Mouse (Mus musculus) hindbrain, postnatal 0 days (tissue): ENCODE measurements at regions not wholly inside any gene's neighbourhood (a gene's known extent, or its start where the extent isn't known, plus 50 kb on each side); places are given as distances from the start of the nearest gene placed in this dataset.

Experiments used
- ATAC-seq: fragments of 200-750 bp; cut with Nextera tagmentation; 2 replicates; pipeline ENCODE4 v1.8.0; 2017; ENCODE audit warnings: mild to moderate bottlenecking, moderate TSS enrichment, moderate library complexity
- DNase-seq: peaks from one replicate; pipeline ENCODE4 v3.0.0-alpha.2; 2015; ENCODE audit warnings: low spot score
- H3K27ac ChIP-seq: fragments of 300-500 bp; sonication (generic); 2 replicates; pipeline ENCODE4 v1.5.1; 2014; ENCODE audit warnings: mild to moderate bottlenecking
- H3K27me3 ChIP-seq: fragments of 300-500 bp; sonication (generic); 2 replicates; pipeline ENCODE4 v1.6.1; 2014; ENCODE audit warnings: low read length, mixed read lengths; ENCODE audit not compliant: insufficient read depth
- H3K36me3 ChIP-seq: fragments of 300-500 bp; sonication (generic); 2 replicates; pipeline ENCODE4 v1.6.1; 2014; ENCODE audit warnings: low read length, mixed read lengths; ENCODE audit not compliant: insufficient read depth
- H3K4me1 ChIP-seq: fragments of 300-500 bp; sonication (generic); 2 replicates; pipeline ENCODE4 v1.6.1; 2014; ENCODE audit warnings: antibody characterized with exemption, low read length, mixed read lengths; ENCODE audit not compliant: insufficient read depth
- H3K4me2 ChIP-seq: fragments of 300-500 bp; sonication (generic); 2 replicates; pipeline ENCODE4 v1.6.1; 2014; ENCODE audit warnings: low read depth, mild to moderate bottlenecking, low read length, moderate library complexity, mixed read lengths
- H3K4me3 ChIP-seq: fragments of 300-500 bp; sonication (generic); 2 replicates; pipeline ENCODE4 v1.5.1; 2014; ENCODE audit warnings: low read length
- H3K9ac ChIP-seq: fragments of 300-500 bp; sonication (generic); replicated peaks from 2 replicates; pipeline ENCODE4 v1.6.1; 2014; ENCODE audit warnings: mild to moderate bottlenecking, low read length, moderate library complexity, mixed read lengths
- H3K9me3 ChIP-seq: fragments of 300-500 bp; sonication (generic); 2 replicates; pipeline ENCODE4 v1.6.1; 2016; ENCODE audit warnings: low read length, mixed read lengths
- CTCF ChIP-seq: IDR thresholded peaks from 2 replicates; pipeline ENCODE4 v1.5.1; 2016; ENCODE audit warnings: antibody characterized with exemption, control low read depth, low read depth
- WGBS: fragments of 180-500 bp; shearing (Covaris S2); extraction: QIAGEN DNeasy Blood & Tissue Kit; methylation state at CpG from one replicate; pipeline ENCODE4 v1.1.7; 2014; 5-methylcytosine and 5-hydroxymethylcytosine counted together

- Histone ChIP-seq H3K27ac (no peak overlapping the region), H3K4me2 (no peak overlapping the region), H3K27me3 (no peaks in the 10 kb centered on the region), H3K9me3 (no peaks in the 10 kb centered on the region), H3K36me3 (no peaks in the 10 kb centered on the region), H3K4me3 (no peak overlapping the region), H3K4me1 (no peaks in the 10 kb centered on the region; the same call in 1 of the 2 replicates), H3K9ac (no peak overlapping the region)
- no peak for TF ChIP-seq CTCF
- DNase-seq (no peak), ATAC-seq (no peak)
- WGBS: 66% methylated on average over 6 of the region's 6 CpGs
Measured at GRCm38 (mm10) chr12:79913898-79914297, 198.9 kb downstream of the Zfp36l1 start.

- Histone ChIP-seq H3K36me3 (no peaks in the 10 kb centered on the region), H3K4me3 (no peak overlapping the region), H3K9me3 (no peaks in the 10 kb centered on the region), H3K27ac (peak overlapping the region; percentile 54; the same call in 1 of the 2 replicates), H3K4me1 (no peaks in the 10 kb centered on the region; the same call in 1 of the 2 replicates), H3K9ac (no peak overlapping the region), H3K27me3 (no peaks in the 10 kb centered on the region), H3K4me2 (no peak overlapping the region)
- ATAC-seq (no peak), DNase-seq (no peak)
- WGBS: 89% methylated on average over 10 of the region's 10 CpGs
- no peak for TF ChIP-seq CTCF
Measured at GRCm38 (mm10) chr12:79912281-79913063, 200.3 kb downstream of the Zfp36l1 start.

- H3K4me2 ChIP-seq: no peak overlapping the region
- peak; percentile 93 for ATAC-seq
- 14% methylated on average over 15 of the region's 15 CpGs for WGBS
- peak; percentile 86 for DNase-seq
- no peak; the same call in 1 of the 2 replicates for TF ChIP-seq CTCF
- no peaks in the 10 kb centered on the region for H3K9me3 ChIP-seq
- H3K9ac ChIP-seq: no peak overlapping the region; the same call in 1 of the 2 replicates
- no peaks in the 10 kb centered on the region for H3K36me3 ChIP-seq
- no peak overlapping the region for H3K4me3 ChIP-seq
- no peaks in the 10 kb centered on the region; the same call in 1 of the 2 replicates for H3K4me1 ChIP-seq
- no peaks in the 10 kb centered on the region for H3K27me3 ChIP-seq
- peak overlapping the region; percentile 54 for H3K27ac ChIP-seq
Measured at GRCm38 (mm10) chr12:79910884-79911759, 201.7 kb downstream of the Zfp36l1 start.

GRCm38 (mm10) chr12:79907583-79907982, 205.2 kb downstream of the Zfp36l1 start:
- Histone ChIP-seq H3K36me3 (no peaks in the 10 kb centered on the region), H3K4me1 (no peaks in the 10 kb centered on the region; the same call in 1 of the 2 replicates), H3K9ac (no peak overlapping the region), H3K9me3 (no peaks in the 10 kb centered on the region), H3K27ac (0 out of 2 replicates have a peak overlapping the region, but pooled peaks have one; percentile 3), H3K27me3 (no peaks in the 10 kb centered on the region), H3K4me3 (no peak overlapping the region), H3K4me2 (no peak overlapping the region)
- ATAC-seq (no peak), DNase-seq (no peak)
- TF ChIP-seq CTCF: no peak
- 52% methylated on average over 5 of the region's 5 CpGs for WGBS

GRCm38 (mm10) chr12:79906738-79907365, 206.0 kb downstream of the Zfp36l1 start:
- WGBS: 82% methylated on average over 10 of the region's 10 CpGs
- no peak for ATAC-seq
- Histone ChIP-seq H3K36me3 (no peaks in the 10 kb centered on the region), H3K4me3 (no peak overlapping the region), H3K27me3 (no peaks in the 10 kb centered on the region), H3K9ac (no peak overlapping the region), H3K4me1 (no peaks in the 10 kb centered on the region; the same call in 1 of the 2 replicates), H3K9me3 (no peaks in the 10 kb centered on the region), H3K4me2 (no peak overlapping the region), H3K27ac (peak overlapping the region; percentile 57; the same call in 1 of the 2 replicates)
- DNase-seq: no peak
- TF ChIP-seq CTCF: no peak
